Mouse (Mus musculus): Measurements from ENCODE around the gene Sipa1. TPM values are rescaled to one million over a fixed set of nuclear protein-coding genes. Genes with fewer than 3 reads are reported as not detected.

Gene Sipa1
- polyA plus RNA-seq, 1 experiment = 105 TPM

GRCm38 (mm10) chr19:5606196-5606595, 57.3 kb downstream of the Sipa1 start:
- TF ChIP-seq GATA1 (IDR thresholded peaks at IDR 0.05; ENCODE audit: low read length) = no peak

- no peak for TF ChIP-seq GATA1 (IDR thresholded peaks at IDR 0.05; ENCODE audit: low read length)
Measured at GRCm38 (mm10) chr19:5605126-5605525, 58.4 kb downstream of the Sipa1 start.

- no peak for TF ChIP-seq GATA1 (IDR thresholded peaks at IDR 0.05; ENCODE audit: low read length)
Measured at GRCm38 (mm10) chr19:5603664-5604063, 59.8 kb downstream of the Sipa1 start.

- no peak for TF ChIP-seq GATA1 (IDR thresholded peaks at IDR 0.05; ENCODE audit: low read length)
Measured at GRCm38 (mm10) chr19:5601752-5602541, 61.6 kb downstream of the Sipa1 start, which contains the start of gene Rnaseh2c. TSS of gene Rnaseh2c (plus strand) at chr19:5601873.

Other genes starting within 250 kb of the Sipa1 start
- gene Drap1, start 238.7 kb downstream of the Sipa1 start, polyA plus RNA-seq (2012) = 379 and 390 TPM in 2 replicates
- 71.2 and 101 TPM in 2 replicates for gene AI837181, start 238.6 kb downstream of the Sipa1 start, polyA plus RNA-seq (2012)
- 7.4 and 10.2 TPM in 2 replicates for gene Fosl1, start 216.2 kb downstream of the Sipa1 start, polyA plus RNA-seq (2012)
- 13.0 and 16.9 TPM in 2 replicates for gene Ccdc85b, start 205.8 kb downstream of the Sipa1 start, polyA plus RNA-seq (2012)
- gene Fibp, start 203.1 kb downstream of the Sipa1 start, polyA plus RNA-seq (2012) = 12.1 and 152 TPM in 2 replicates
- not detected in 2 replicates for gene Ctsw, start 195.2 kb downstream of the Sipa1 start, polyA plus RNA-seq (2012)
- 2.6 and 3.6 TPM in 2 replicates for gene Efemp2, start 189.8 kb downstream of the Sipa1 start, polyA plus RNA-seq (2012)
- 34.6 and 51.3 TPM in 2 replicates for gene Mus81, start 175.3 kb downstream of the Sipa1 start, polyA plus RNA-seq (2012)
- gene Cfl1, start 173.3 kb downstream of the Sipa1 start, polyA plus RNA-seq (2012) = 1,095 and 1,191 TPM in 2 replicates
- 0.10 and 0.17 TPM in 2 replicates for gene 1700020D05Rik, start 159.9 kb downstream of the Sipa1 start, polyA plus RNA-seq (2012)
- 1.4 and 1.7 TPM in 2 replicates for gene Snx32, start 153.2 kb downstream of the Sipa1 start, polyA plus RNA-seq (2012)
- not detected in 2 replicates for gene Ovol1, start 103.1 kb downstream of the Sipa1 start, polyA plus RNA-seq (2012)
- gene Ap5b1, start 95.7 kb downstream of the Sipa1 start, polyA plus RNA-seq (2012) = 18.6 and 18.8 TPM in 2 replicates
- gene Rnaseh2c, start 61.8 kb downstream of the Sipa1 start, polyA plus RNA-seq (2012) = 350 and 521 TPM in 2 replicates
- gene Kat5, start 53.5 kb downstream of the Sipa1 start, polyA plus RNA-seq (2012) = 122 and 156 TPM in 2 replicates
- gene Rela, start 26.2 kb downstream of the Sipa1 start, polyA plus RNA-seq (2012) = 79.0 and 109 TPM in 2 replicates
- 136 and 165 TPM in 2 replicates for gene Map3k11, start 25.0 kb upstream of the Sipa1 start, polyA plus RNA-seq (2012)
- gene Pcnx3, start 25.2 kb upstream of the Sipa1 start, polyA plus RNA-seq (2012) = 206 and 209 TPM in 2 replicates
- 0.21 and 0.23 TPM in 2 replicates for gene Kcnk7, start 40.7 kb upstream of the Sipa1 start, polyA plus RNA-seq (2012)
- gene Ehbp1l1, start 62.6 kb upstream of the Sipa1 start, polyA plus RNA-seq (2012) = 91.2 and 97.8 TPM in 2 replicates
- 71.1 and 79.7 TPM in 2 replicates for gene Fam89b, start 65.9 kb upstream of the Sipa1 start, polyA plus RNA-seq (2012)
- not detected in 2 replicates for gene Ltbp3, start 77.2 kb upstream of the Sipa1 start, polyA plus RNA-seq (2012)
- gene Scyl1, start 107.7 kb upstream of the Sipa1 start, polyA plus RNA-seq (2012) = 76.3 and 96.3 TPM in 2 replicates
- 12.9 and 13.6 TPM in 2 replicates for gene Frmd8, start 211.6 kb upstream of the Sipa1 start, polyA plus RNA-seq (2012)
- 0.15 and 0.64 TPM in 2 replicates for gene Slc25a45, start 214.1 kb upstream of the Sipa1 start, polyA plus RNA-seq (2012)
- 0.73 and 1.3 TPM in 2 replicates for gene Tigd3, start 230.4 kb upstream of the Sipa1 start, polyA plus RNA-seq (2012)
- gene Dpf2, start 249.3 kb upstream of the Sipa1 start, polyA plus RNA-seq (2012) = 34.4 and 70.2 TPM in 2 replicates